Mouse (Mus musculus): ENCODE data around the gene Gsta2. TPM values are rescaled to one million over a fixed set of nuclear protein-coding genes. Genes with fewer than 3 reads are reported as not detected.
"Not testable (repeated sequence)": the region's sequence is repeated elsewhere in the genome, so short reads cannot be mapped to it uniquely, and the experiment has no call there.

Gene Gsta2
- polyA plus RNA-seq, 1 experiment, result not detected

DNA sequence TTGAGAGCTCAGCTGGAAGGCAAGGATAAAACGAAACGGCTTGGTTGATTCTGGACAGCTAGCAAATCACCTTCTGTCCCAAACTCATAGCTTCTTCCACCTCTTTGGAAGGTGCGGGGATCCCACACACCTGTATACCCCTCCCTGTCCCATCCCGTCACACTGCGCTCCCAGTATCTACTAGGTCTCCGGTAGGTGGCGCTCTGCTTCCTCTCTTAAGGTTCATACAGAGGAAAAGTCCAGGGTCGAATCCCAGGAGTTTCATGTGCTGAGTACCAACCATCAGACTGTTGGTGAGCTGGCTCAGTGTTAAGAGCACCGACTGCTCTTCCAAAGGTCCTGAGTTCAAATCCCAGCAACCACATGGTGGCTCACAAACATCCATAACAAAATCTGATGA, 2.5 kb upstream of the Gsta2 start:
- no peak for TF ChIP-seq TAL1 (IDR thresholded peaks at IDR 0.05; ENCODE audit: low read length)
- no peak for TF ChIP-seq GATA1 (IDR thresholded peaks at IDR 0.05; ENCODE audit: low read length)
- H3K36me3 ChIP-seq (ENCODE audit: control insufficient read depth), result no peaks in the 10 kb centered on the region
- H3K4me1 ChIP-seq (ENCODE audit: control insufficient read depth), result no peaks in the 10 kb centered on the region
- no peak overlapping the region for H3K4me3 ChIP-seq (replicated peaks)
- H3K27me3 ChIP-seq (ENCODE audit: control insufficient read depth), result no peaks in the 10 kb centered on the region
- no peaks in the 10 kb centered on the region for H3K9me3 ChIP-seq (ENCODE audit: control insufficient read depth, low read length)

DNA sequence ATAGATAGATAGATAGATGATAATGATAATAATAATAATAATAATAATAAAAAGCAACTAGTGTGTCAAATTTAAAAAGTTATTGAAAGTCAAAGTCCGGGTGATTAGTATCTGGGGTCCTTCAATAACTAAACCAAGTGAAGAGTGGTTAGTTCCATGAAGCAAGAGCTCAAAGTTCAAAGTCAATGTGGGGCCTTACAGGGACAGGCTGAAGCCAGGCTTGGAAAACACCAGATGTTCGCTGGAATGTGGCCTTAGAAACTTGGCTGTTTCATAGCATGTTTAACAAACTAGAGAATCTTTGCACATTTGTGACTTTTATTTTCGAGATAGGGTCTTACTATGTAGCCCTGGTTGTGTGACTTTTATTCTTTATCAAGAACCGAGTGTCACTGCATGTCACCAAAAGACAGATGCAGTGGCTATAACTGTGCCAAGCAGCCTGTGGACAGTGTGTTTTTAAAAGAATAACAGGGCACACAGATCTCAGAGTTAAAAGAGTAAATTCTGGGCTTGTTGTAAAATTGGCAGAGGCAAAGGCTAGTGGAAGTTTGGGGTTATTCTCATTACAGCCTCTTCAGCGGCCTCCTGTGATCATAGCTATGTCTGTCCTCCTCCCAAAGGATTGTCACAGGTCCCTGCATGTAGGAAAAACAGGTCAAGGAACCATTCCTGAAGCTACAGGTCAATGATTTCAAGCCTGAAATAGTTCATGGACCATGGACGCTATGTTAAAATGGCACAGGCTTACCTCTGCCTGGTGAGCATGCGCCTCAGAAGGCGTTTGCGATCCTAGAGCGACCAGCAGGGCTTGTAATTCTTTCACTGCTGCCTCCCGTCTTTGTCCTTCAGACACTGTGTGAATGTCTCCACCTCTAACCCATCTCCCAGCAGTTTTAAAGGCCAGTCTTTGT, 666 bp downstream of the Gsta2 start:
- H3K9me3 ChIP-seq (ENCODE audit: control insufficient read depth, low read length), result no peaks in the 10 kb centered on the region
- H3K27me3 ChIP-seq (ENCODE audit: control insufficient read depth), result no peaks in the 10 kb centered on the region
- H3K4me1 ChIP-seq (ENCODE audit: control insufficient read depth), result no peaks in the 10 kb centered on the region
- no peak overlapping the region for H3K4me3 ChIP-seq (replicated peaks)
- TF ChIP-seq GATA1 (IDR thresholded peaks at IDR 0.05; ENCODE audit: low read length) (no peak), TAL1 (IDR thresholded peaks at IDR 0.05; ENCODE audit: low read length) (no peak)
- no peaks in the 10 kb centered on the region for H3K36me3 ChIP-seq (ENCODE audit: control insufficient read depth)

- TF ChIP-seq GATA1 (IDR thresholded peaks at IDR 0.05; ENCODE audit: low read length) (no peak), TAL1 (IDR thresholded peaks at IDR 0.05; ENCODE audit: low read length) (no peak)
- H3K4me3 ChIP-seq (replicated peaks), result no peak overlapping the region
Observed at GRCm38 (mm10) chr9:78351504-78352220, 3.9 kb downstream of the Gsta2 start.

GRCm38 (mm10) chr9:78350007-78350406, 5.6 kb downstream of the Gsta2 start:
- not testable (repeated sequence) for H3K27me3 ChIP-seq (ENCODE audit: control insufficient read depth); H3K4me1 ChIP-seq (ENCODE audit: control insufficient read depth); H3K36me3 ChIP-seq (ENCODE audit: control insufficient read depth); H3K9me3 ChIP-seq (ENCODE audit: control insufficient read depth, low read length); H3K4me3 ChIP-seq (replicated peaks)

More at GRCm38 (mm10) chr9:78351504-78352220, 3.9 kb downstream of the Gsta2 start:
- Histone ChIP-seq H3K4me1 (ENCODE audit: control insufficient read depth) (no peaks in the 10 kb centered on the region), H3K9me3 (ENCODE audit: control insufficient read depth, low read length) (no peaks in the 10 kb centered on the region), H3K27me3 (ENCODE audit: control insufficient read depth) (no peaks in the 10 kb centered on the region), H3K36me3 (ENCODE audit: control insufficient read depth) (no peaks in the 10 kb centered on the region)

- H3K4me1 ChIP-seq (ENCODE audit: control insufficient read depth); H3K4me3 ChIP-seq (replicated peaks); H3K27me3 ChIP-seq (ENCODE audit: control insufficient read depth); H3K36me3 ChIP-seq (ENCODE audit: control insufficient read depth); H3K9me3 ChIP-seq (ENCODE audit: control insufficient read depth, low read length): not testable (repeated sequence)
Observed at GRCm38 (mm10) chr9:78349141-78349540, 6.4 kb downstream of the Gsta2 start.

- H3K4me3 ChIP-seq (replicated peaks); H3K4me1 ChIP-seq (ENCODE audit: control insufficient read depth); H3K9me3 ChIP-seq (ENCODE audit: control insufficient read depth, low read length): not testable (repeated sequence)
Observed at GRCm38 (mm10) chr9:78348206-78349004, 7.2 kb downstream of the Gsta2 start.

GRCm38 (mm10) chr9:78347004-78347403, 8.6 kb downstream of the Gsta2 start:
- Histone ChIP-seq H3K36me3 (ENCODE audit: control insufficient read depth) (no peaks in the 10 kb centered on the region), H3K4me3 (replicated peaks) (no peak overlapping the region), H3K4me1 (ENCODE audit: control insufficient read depth) (no peaks in the 10 kb centered on the region), H3K9me3 (ENCODE audit: control insufficient read depth, low read length) (no peaks in the 10 kb centered on the region), H3K27me3 (ENCODE audit: control insufficient read depth) (no peaks in the 10 kb centered on the region)
- no peak for TF ChIP-seq TAL1 (IDR thresholded peaks at IDR 0.05; ENCODE audit: low read length)
- TF ChIP-seq GATA1 (IDR thresholded peaks at IDR 0.05; ENCODE audit: low read length), result no peak

More at GRCm38 (mm10) chr9:78348206-78349004, 7.2 kb downstream of the Gsta2 start:
- H3K36me3 ChIP-seq (ENCODE audit: control insufficient read depth); H3K27me3 ChIP-seq (ENCODE audit: control insufficient read depth): not testable (repeated sequence)

DNA sequence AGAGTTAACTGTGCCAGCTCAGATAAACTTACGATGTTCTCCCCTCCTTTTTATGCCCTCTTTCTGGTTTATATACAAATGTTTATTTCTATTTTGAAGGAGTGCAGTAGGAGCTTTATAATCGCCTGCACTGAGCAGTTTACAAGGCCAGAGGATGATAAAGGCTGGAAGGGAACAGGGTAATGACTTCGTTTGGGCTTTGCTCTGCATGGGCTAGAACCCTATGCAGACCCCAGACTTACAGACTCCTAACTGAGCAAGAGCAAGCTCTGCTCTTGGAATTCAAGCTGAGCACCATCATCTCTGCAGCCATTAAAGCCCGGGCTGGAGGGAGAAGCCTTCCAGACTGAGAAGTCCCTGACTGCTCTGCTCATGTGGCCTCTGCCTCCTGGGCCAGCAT, 10.4 kb downstream of the Gsta2 start:
- H3K4me1 ChIP-seq (ENCODE audit: control insufficient read depth); H3K9me3 ChIP-seq (ENCODE audit: control insufficient read depth, low read length); H3K27me3 ChIP-seq (ENCODE audit: control insufficient read depth); H3K4me3 ChIP-seq (replicated peaks); H3K36me3 ChIP-seq (ENCODE audit: control insufficient read depth): not testable (repeated sequence)

- H3K27me3 ChIP-seq (ENCODE audit: control insufficient read depth); H3K4me3 ChIP-seq (replicated peaks); H3K4me1 ChIP-seq (ENCODE audit: control insufficient read depth); H3K36me3 ChIP-seq (ENCODE audit: control insufficient read depth); H3K9me3 ChIP-seq (ENCODE audit: control insufficient read depth, low read length): not testable (repeated sequence)
Observed at GRCm38 (mm10) chr9:78343055-78343454, 12.5 kb downstream of the Gsta2 start.

DNA sequence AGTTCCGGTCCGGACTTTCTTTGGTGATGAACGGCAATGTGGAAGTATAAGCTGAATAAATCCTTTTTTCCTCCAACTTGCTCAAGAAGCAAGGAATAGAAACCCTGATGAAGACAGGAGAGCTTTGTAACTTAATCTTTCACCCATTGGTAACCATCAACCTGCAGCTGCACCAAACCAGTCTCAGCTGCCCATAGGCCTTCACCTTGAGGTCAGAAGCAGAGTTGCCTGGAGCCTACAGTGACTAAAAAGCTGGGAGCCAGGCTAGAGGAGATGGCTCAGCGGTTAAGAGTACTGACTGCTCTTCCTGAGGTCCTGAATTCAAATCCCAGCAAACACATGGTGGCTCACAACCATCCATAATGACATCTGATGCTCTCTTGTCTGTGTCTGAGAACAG, 13.1 kb downstream of the Gsta2 start:
- not testable (repeated sequence) for H3K27me3 ChIP-seq (ENCODE audit: control insufficient read depth); H3K36me3 ChIP-seq (ENCODE audit: control insufficient read depth); H3K9me3 ChIP-seq (ENCODE audit: control insufficient read depth, low read length); H3K4me1 ChIP-seq (ENCODE audit: control insufficient read depth); H3K4me3 ChIP-seq (replicated peaks)

- H3K36me3 ChIP-seq (ENCODE audit: control insufficient read depth); H3K27me3 ChIP-seq (ENCODE audit: control insufficient read depth); H3K9me3 ChIP-seq (ENCODE audit: control insufficient read depth, low read length); H3K4me1 ChIP-seq (ENCODE audit: control insufficient read depth); H3K4me3 ChIP-seq (replicated peaks): not testable (repeated sequence)
Observed at GRCm38 (mm10) chr9:78340324-78340723, 15.3 kb downstream of the Gsta2 start.

DNA sequence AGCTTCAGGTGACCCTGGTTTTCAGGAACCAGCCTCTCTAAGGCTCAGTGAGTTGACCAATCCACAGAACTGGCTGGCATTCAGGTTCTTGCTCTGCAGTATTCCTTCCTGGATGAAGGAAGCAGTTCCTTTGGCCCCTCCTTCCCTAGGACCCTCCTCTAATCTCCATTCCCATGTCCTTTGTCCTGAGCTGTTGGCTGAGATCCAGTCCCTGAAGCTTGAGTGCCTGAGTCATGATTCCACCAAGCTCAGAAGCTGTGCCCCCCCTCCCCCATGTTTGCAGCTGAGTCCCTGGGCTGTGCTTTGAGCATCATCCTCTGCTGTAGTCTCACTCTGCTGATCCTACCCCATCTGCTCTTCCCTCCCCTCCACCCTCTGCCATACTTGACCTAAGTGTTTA, 18.5 kb downstream of the Gsta2 start:
- not testable (repeated sequence) for H3K9me3 ChIP-seq (ENCODE audit: control insufficient read depth, low read length); H3K4me1 ChIP-seq (ENCODE audit: control insufficient read depth); H3K27me3 ChIP-seq (ENCODE audit: control insufficient read depth); H3K36me3 ChIP-seq (ENCODE audit: control insufficient read depth); H3K4me3 ChIP-seq (replicated peaks)

DNA sequence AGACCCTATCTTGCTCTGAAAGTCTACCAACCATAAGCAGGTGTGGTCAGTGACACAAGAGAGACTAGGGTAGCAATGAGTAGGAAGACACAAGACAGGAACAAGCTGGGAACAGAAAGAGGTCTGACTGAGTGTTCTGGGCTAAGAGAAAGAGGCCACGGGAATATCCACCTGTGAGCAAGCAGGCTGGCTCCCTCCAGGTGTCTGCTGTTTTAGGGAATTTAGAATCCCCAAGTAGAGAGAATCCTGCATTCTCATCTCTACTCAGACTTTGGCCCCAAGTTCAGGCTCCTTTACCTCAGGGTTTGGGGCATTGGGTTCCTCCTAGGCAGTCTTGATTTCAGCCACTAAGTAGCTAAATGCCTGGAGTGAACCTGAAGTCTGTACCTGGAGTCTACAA, 28.3 kb downstream of the Gsta2 start, which contains the start of gene Omt2b:
Gene Omt2b (plus strand): TSS at position 301 of the 400 bp plus-strand sequence.
- H3K9me3 ChIP-seq (ENCODE audit: control insufficient read depth, low read length); H3K4me1 ChIP-seq (ENCODE audit: control insufficient read depth); H3K36me3 ChIP-seq (ENCODE audit: control insufficient read depth); H3K27me3 ChIP-seq (ENCODE audit: control insufficient read depth); H3K4me3 ChIP-seq (replicated peaks): not testable (repeated sequence)

Data from erythroblast, embryonic 14.5 days (primary cell).